Mouse (Mus musculus) hindbrain, embryonic 13.5 days (tissue): ENCODE data around the gene Naa25. TPM values are rescaled to one million over a fixed set of nuclear protein-coding genes. Genes with fewer than 3 reads are reported as not detected.
"Not testable (repeated sequence)": the region's sequence is repeated elsewhere in the genome, so short reads cannot be mapped to it uniquely, and the experiment has no call there.

ENCODE experiments used
- ATAC-seq: fragments of 200-750 bp; cut with Nextera tagmentation; 2 replicates; pipeline ENCODE4 v1.8.0; 2017; ENCODE audit warnings: moderate TSS enrichment; ENCODE audit not compliant: low FRiP score
- H3K27ac ChIP-seq: fragments of 300-500 bp; sonication (generic); 2 replicates; pipeline ENCODE4 v1.5.1; 2015; ENCODE audit warnings: inconsistent platforms, mild to moderate bottlenecking, moderate library complexity
- H3K27me3 ChIP-seq: fragments of 300-500 bp; sonication (generic); 2 replicates; pipeline ENCODE4 v1.6.1; 2015; ENCODE audit warnings: mild to moderate bottlenecking, inconsistent platforms
- H3K36me3 ChIP-seq: fragments of 300-500 bp; sonication (generic); 2 replicates; pipeline ENCODE4 v1.6.1; 2015; ENCODE audit warnings: mild to moderate bottlenecking, inconsistent platforms
- H3K4me1 ChIP-seq: fragments of 300-500 bp; sonication (generic); replicated peaks from 2 replicates; pipeline ENCODE4 v1.6.1; 2015; ENCODE audit warnings: inconsistent platforms
- H3K4me2 ChIP-seq: fragments of 300-500 bp; sonication (generic); 2 replicates; pipeline ENCODE4 v1.6.1; 2015; ENCODE audit warnings: inconsistent platforms, mild to moderate bottlenecking, moderate library complexity
- H3K4me3 ChIP-seq: fragments of 300-500 bp; sonication (generic); 2 replicates; pipeline ENCODE4 v1.5.1; 2015; ENCODE audit warnings: mild to moderate bottlenecking, inconsistent platforms
- H3K9ac ChIP-seq: fragments of 300-500 bp; sonication (generic); 2 replicates; pipeline ENCODE4 v1.6.1; 2015; ENCODE audit warnings: mild to moderate bottlenecking, inconsistent platforms
- H3K9me3 ChIP-seq: fragments of 300-500 bp; sonication (generic); 2 replicates; pipeline ENCODE4 v1.6.1; 2016; ENCODE audit warnings: inconsistent platforms
- WGBS: fragments of 180-500 bp; shearing (Covaris S2); methylation state at CpG from one replicate; pipeline ENCODE4 v1.1.7; 2015; 5-methylcytosine and 5-hydroxymethylcytosine counted together
- polyA plus RNA-seq: library from polyadenylated mRNA; unstranded; fragments of >200 nt; fragmentation: Nextera tagmentation; extraction: Ambion mirVana; gene quantifications from 2 replicates; pipeline ENCODE4 v1.2.1, GENCODE M21; 2015

The Naa25 gene
- 47.7 and 51.8 TPM in 2 replicates for polyA plus RNA-seq

- peak within 1 kb of the TSS; percentile 87 for H3K27ac ChIP-seq
- no peaks in the 10 kb centered on the region for H3K9me3 ChIP-seq
- no peaks in the 10 kb centered on the region for H3K27me3 ChIP-seq
- peak; percentile 95 for ATAC-seq
- H3K36me3 ChIP-seq, result no peaks in the 10 kb centered on the region; the same call in none of the 2 replicates
- peaks cover 28% of the 10 kb centered on the region for H3K4me1 ChIP-seq
- peak within 1 kb of the TSS; percentile 95 for H3K4me3 ChIP-seq
- WGBS, result 10% methylated on average over 52 of the region's 53 CpGs
- H3K4me2 ChIP-seq, result peak within 1 kb of the TSS; percentile 93
- peak within 1 kb of the TSS; percentile 94 for H3K9ac ChIP-seq
Measured at GRCm38 (mm10) chr5:121397187-121398145, at the start of gene Naa25. Gene Naa25, plus strand, starts transcription at chr5:121397936.

- no peaks in the 10 kb centered on the region for H3K4me1 ChIP-seq
- ATAC-seq, result no peak
- WGBS, result 77% methylated on average over 9 of the region's 9 CpGs
- H3K36me3 ChIP-seq, result peaks cover 99% of the 10 kb centered on the region
- no peak overlapping the region for H3K4me3 ChIP-seq
- no peaks in the 10 kb centered on the region for H3K9me3 ChIP-seq
- no peaks in the 10 kb centered on the region for H3K27me3 ChIP-seq
- no peak overlapping the region for H3K4me2 ChIP-seq
- no peak overlapping the region for H3K9ac ChIP-seq
- H3K27ac ChIP-seq, result no peak overlapping the region
Measured at GRCm38 (mm10) chr5:121359229-121359628, 38.5 kb upstream of the Naa25 start.

DNA sequence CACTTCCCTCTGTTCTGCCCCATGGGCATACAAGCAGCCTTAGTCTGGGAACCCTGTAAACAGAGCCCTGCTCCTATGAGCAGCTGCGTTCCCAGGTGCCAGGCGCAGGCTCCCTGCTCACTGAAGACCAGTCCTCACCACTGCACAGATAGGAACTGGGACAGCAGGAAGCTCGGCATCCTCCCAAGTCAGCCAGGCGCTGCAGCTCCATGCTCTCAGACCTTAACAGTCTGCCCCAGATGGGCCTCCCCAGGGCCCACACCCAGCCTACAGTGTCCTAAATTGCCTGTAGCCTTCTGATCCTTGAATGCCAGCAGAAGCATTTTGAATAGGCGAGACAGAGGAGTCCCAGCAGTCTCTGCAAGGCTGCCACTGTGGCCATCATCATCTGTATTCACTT lies 36.0 kb upstream of the Naa25 start:
- Histone ChIP-seq H3K9me3 (no peaks in the 10 kb centered on the region), H3K27ac (no peak overlapping the region), H3K4me3 (no peak overlapping the region), H3K4me1 (no peaks in the 10 kb centered on the region), H3K27me3 (no peaks in the 10 kb centered on the region), H3K36me3 (peaks cover 100% of the 10 kb centered on the region), H3K4me2 (no peak overlapping the region), H3K9ac (no peak overlapping the region)
- ATAC-seq, result no peak
- WGBS, result 93% methylated on average over 5 of the region's 5 CpGs

DNA sequence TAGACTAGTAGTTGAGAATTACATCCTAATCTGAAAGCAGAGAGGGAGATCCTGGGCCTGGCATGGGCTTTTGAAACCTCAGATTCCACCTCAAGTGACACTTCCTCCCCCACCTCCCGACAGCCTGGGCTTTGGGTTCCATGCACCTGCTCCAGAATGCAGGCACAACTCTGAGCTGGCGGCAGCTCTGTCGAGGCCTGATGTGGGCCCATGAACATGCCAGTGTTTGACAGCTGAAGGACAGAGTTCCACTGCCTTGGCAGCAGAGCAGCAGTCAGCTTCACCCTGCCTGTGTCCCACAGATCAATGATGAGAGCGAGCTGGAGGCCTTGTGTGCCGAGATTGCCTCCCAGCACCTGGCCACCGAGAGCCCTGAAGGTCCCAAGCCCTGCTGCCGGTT lies 34.3 kb upstream of the Naa25 start:
- Histone ChIP-seq H3K36me3 (peaks cover 100% of the 10 kb centered on the region), H3K4me3 (no peak overlapping the region), H3K27me3 (no peaks in the 10 kb centered on the region), H3K27ac (no peak overlapping the region), H3K4me2 (no peak overlapping the region), H3K9ac (no peak overlapping the region), H3K4me1 (no peaks in the 10 kb centered on the region), H3K9me3 (no peaks in the 10 kb centered on the region)
- no peak for ATAC-seq
- 91% methylated on average over 7 of the region's 7 CpGs for WGBS

- Histone ChIP-seq H3K9me3 (no peaks in the 10 kb centered on the region), H3K4me2 (no peak overlapping the region), H3K4me1 (no peaks in the 10 kb centered on the region), H3K9ac (no peak overlapping the region), H3K27me3 (no peaks in the 10 kb centered on the region), H3K4me3 (no peak overlapping the region), H3K36me3 (peaks cover 91% of the 10 kb centered on the region), H3K27ac (no peak overlapping the region)
- 84% methylated on average over 16 of the region's 16 CpGs for WGBS
- ATAC-seq, result no peak
Measured at GRCm38 (mm10) chr5:121366449-121367225, 31.1 kb upstream of the Naa25 start.

- Histone ChIP-seq H3K27ac (no peak overlapping the region), H3K9me3 (no peaks in the 10 kb centered on the region), H3K4me2 (no peak overlapping the region), H3K4me1 (no peaks in the 10 kb centered on the region), H3K9ac (no peak overlapping the region), H3K36me3 (peaks cover 91% of the 10 kb centered on the region), H3K27me3 (no peaks in the 10 kb centered on the region), H3K4me3 (no peak overlapping the region)
- no peak for ATAC-seq
- WGBS, result 93% methylated on average over 4 of the region's 4 CpGs
Measured at GRCm38 (mm10) chr5:121367255-121367654, 30.5 kb upstream of the Naa25 start.

- H3K4me3 ChIP-seq, result no peak overlapping the region
- H3K27ac ChIP-seq, result no peak overlapping the region
- no peaks in the 10 kb centered on the region for H3K4me1 ChIP-seq
- H3K4me2 ChIP-seq, result no peak overlapping the region
- H3K36me3 ChIP-seq, result peaks cover 87% of the 10 kb centered on the region
- no peaks in the 10 kb centered on the region for H3K27me3 ChIP-seq
- no peak overlapping the region for H3K9ac ChIP-seq
- ATAC-seq, result no peak
- WGBS, result 90% methylated on average over 6 of the region's 6 CpGs
- H3K9me3 ChIP-seq, result no peaks in the 10 kb centered on the region
Measured at GRCm38 (mm10) chr5:121371712-121372111, 26.0 kb upstream of the Naa25 start.

- H3K4me3 ChIP-seq, result no peak overlapping the region
- H3K9ac ChIP-seq, result no peak overlapping the region
- no peak overlapping the region for H3K27ac ChIP-seq
- no peaks in the 10 kb centered on the region for H3K4me1 ChIP-seq
- H3K9me3 ChIP-seq, result no peaks in the 10 kb centered on the region
- 93% methylated on average over 3 of the region's 3 CpGs for WGBS
- H3K36me3 ChIP-seq, result peaks cover 87% of the 10 kb centered on the region
- H3K4me2 ChIP-seq, result no peak overlapping the region
- ATAC-seq, result no peak
- no peaks in the 10 kb centered on the region for H3K27me3 ChIP-seq
Measured at GRCm38 (mm10) chr5:121374790-121375189, 22.9 kb upstream of the Naa25 start.

DNA sequence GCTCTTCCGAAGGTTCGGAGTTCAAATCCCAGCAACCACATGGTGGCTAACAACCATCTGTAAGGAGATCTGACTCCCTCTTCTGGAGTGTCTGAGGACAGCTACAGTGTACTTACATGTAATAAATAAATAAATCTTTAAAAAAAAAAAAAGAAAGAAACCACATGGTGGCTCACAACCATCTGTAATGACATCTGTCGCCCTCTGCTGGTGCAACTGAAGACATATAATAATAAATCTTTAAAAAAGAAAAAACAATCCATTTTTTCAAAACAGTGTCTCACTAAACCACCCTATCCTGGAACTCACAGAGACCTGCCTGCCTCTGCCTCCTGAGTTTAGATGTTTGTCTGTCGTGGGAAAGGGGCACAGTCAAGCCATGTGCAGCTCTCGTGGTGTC lies 20.8 kb upstream of the Naa25 start:
- not testable (repeated sequence) for H3K27ac ChIP-seq, H3K4me1 ChIP-seq, H3K4me2 ChIP-seq, H3K27me3 ChIP-seq, H3K9ac ChIP-seq, H3K9me3 ChIP-seq, H3K4me3 ChIP-seq, ATAC-seq
- 76% methylated on average over 5 of the region's 5 CpGs for WGBS
- peaks cover 94% of the 10 kb centered on the region for H3K36me3 ChIP-seq

DNA sequence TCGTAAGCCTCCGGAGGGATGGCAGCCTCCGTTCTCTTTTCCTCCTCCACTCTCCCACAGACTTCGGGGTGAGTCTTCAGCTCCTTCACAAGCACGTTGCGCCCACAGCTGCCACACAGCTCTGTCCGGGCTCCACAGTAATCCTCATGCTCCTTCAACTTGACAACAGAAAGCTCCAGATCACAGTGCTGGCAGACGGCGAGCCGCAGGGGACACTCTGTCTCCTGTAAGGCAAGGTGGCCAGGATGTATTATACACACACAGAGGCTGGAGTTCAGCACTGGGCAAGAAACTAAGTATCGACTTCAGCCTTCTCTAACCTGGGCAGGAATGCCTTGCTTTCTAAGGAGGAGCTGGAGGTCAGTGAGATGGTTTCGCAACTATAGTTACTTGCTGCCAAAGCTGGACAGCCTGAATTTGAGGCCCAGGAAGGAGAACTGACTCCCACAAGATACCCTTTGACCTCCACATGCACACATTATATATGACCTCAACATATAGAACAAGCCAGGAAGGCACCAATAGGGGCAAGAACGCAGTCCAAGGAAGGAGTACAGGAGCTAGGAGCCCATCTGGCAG lies 19.0 kb upstream of the Naa25 start:
- Histone ChIP-seq H3K4me3 (no peak overlapping the region), H3K36me3 (peaks cover 88% of the 10 kb centered on the region), H3K9me3 (peaks cover 3% of the 10 kb centered on the region; the same call in 1 of the 2 replicates), H3K9ac (no peak overlapping the region), H3K4me2 (no peak overlapping the region), H3K27me3 (no peaks in the 10 kb centered on the region), H3K4me1 (peaks cover 17% of the 10 kb centered on the region), H3K27ac (no peak overlapping the region)
- ATAC-seq, result no peak
- WGBS, result 96% methylated on average over 13 of the region's 13 CpGs

DNA sequence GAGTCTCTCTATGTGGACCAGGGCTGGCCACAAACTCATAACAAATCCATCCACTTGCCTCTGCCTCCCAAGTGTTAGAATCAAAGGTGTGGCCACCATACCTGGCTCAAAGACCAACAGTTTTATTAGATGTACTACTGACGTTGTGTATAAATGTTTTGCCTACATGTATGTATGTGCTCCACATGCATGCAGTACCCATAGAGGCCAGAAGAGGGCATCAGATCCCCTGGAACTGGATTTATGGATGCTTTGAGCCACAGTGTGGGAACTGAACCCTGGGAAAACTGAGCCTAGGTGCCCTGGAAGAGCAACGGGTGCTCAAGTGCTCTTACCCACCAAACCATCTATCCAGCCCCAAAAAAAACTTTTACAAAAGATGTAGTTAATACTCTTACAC lies 17.0 kb upstream of the Naa25 start:
- WGBS, result 98% methylated on average over 2 of the region's 2 CpGs
- Histone ChIP-seq H3K36me3 (peaks cover 72% of the 10 kb centered on the region), H3K4me2 (no peak overlapping the region), H3K4me1 (peaks cover 26% of the 10 kb centered on the region), H3K9ac (no peak overlapping the region), H3K4me3 (no peak overlapping the region), H3K27me3 (no peaks in the 10 kb centered on the region), H3K27ac (no peak overlapping the region), H3K9me3 (peaks cover 3% of the 10 kb centered on the region; the same call in 1 of the 2 replicates)
- no peak for ATAC-seq
